Mouse (Mus musculus) liver, postnatal 0 days (tissue): ENCODE measurements around the gene Nat14. TPM values are rescaled to one million over a fixed set of nuclear protein-coding genes. Genes with fewer than 3 reads are reported as not detected.
A peak's percentile ranks its signal among the peaks of the same experiment; 100 is the strongest.

ENCODE experiments used
- ATAC-seq: fragments of 200-750 bp; cut with Nextera tagmentation; 2 replicates; pipeline ENCODE4 v1.8.0; 2017; ENCODE audit warnings: mild to moderate bottlenecking, moderate library complexity
- DNase-seq: peaks from one replicate; pipeline ENCODE4 v3.0.0-alpha.2; 2016
- H3K27ac ChIP-seq: fragments of 300-500 bp; sonication (generic); 2 replicates; pipeline ENCODE4 v1.5.1; 2014; ENCODE audit warnings: antibody characterized with exemption, moderate library complexity, mild to moderate bottlenecking, low read depth
- H3K27me3 ChIP-seq: fragments of 300-500 bp; sonication (generic); 2 replicates; pipeline ENCODE4 v1.6.1; 2014; ENCODE audit warnings: low read length, control low read depth, mixed read lengths; ENCODE audit not compliant: insufficient read depth
- H3K36me3 ChIP-seq: fragments of 300-500 bp; sonication (generic); replicated peaks from 2 replicates; pipeline ENCODE4 v1.6.1; 2014; ENCODE audit warnings: mild to moderate bottlenecking, control low read depth, low read length, moderate library complexity, mixed read lengths; ENCODE audit not compliant: insufficient read depth
- H3K4me1 ChIP-seq: fragments of 300-500 bp; sonication (generic); 2 replicates; pipeline ENCODE4 v1.6.1; 2014; ENCODE audit warnings: antibody characterized with exemption, mild to moderate bottlenecking, control low read depth; ENCODE audit not compliant: insufficient read depth
- H3K4me2 ChIP-seq: fragments of 300-500 bp; sonication (generic); 2 replicates; pipeline ENCODE4 v1.6.1; 2014; ENCODE audit warnings: low read depth, mild to moderate bottlenecking, low read length, moderate library complexity, mixed read lengths
- H3K4me3 ChIP-seq: fragments of 300-500 bp; sonication (generic); 2 replicates; pipeline ENCODE4 v1.5.1; 2014; ENCODE audit warnings: low read depth, low read length
- H3K9ac ChIP-seq: fragments of 300-500 bp; sonication (generic); replicated peaks from 2 replicates; pipeline ENCODE4 v1.6.1; 2014; ENCODE audit warnings: mild to moderate bottlenecking, moderate library complexity
- H3K9me3 ChIP-seq: fragments of 300-500 bp; sonication (generic); 2 replicates; pipeline ENCODE4 v1.6.1; 2016; ENCODE audit warnings: mild to moderate bottlenecking, control low read depth, low read length, mixed read lengths
- CTCF ChIP-seq: sonication (generic); IDR thresholded peaks from 2 replicates; pipeline ENCODE4 v1.5.1; 2016; ENCODE audit warnings: antibody characterized with exemption, low read depth
- EP300 ChIP-seq: IDR thresholded peaks from 2 replicates; pipeline ENCODE4 v1.6.1; 2016; ENCODE audit warnings: antibody characterized with exemption, low read depth, mild to moderate bottlenecking
- WGBS: fragments of 180-500 bp; shearing (Covaris S2); extraction: QIAGEN DNeasy Blood & Tissue Kit; methylation state at CpG from one replicate; pipeline ENCODE4 v1.1.7; 2014; ENCODE audit not compliant: insufficient replicate concordance; 5-methylcytosine and 5-hydroxymethylcytosine counted together
- polyA plus RNA-seq: library from polyadenylated mRNA; unstranded; fragments of >200 nt; fragmentation: Nextera tagmentation; extraction: Ambion mirVana; gene quantifications from 2 replicates; pipeline ENCODE4 v1.2.1, GENCODE M21; 2015

The Nat14 gene
- polyA plus RNA-seq, 1 experiment from 2014 or later, result 0.20 TPM

DNA sequence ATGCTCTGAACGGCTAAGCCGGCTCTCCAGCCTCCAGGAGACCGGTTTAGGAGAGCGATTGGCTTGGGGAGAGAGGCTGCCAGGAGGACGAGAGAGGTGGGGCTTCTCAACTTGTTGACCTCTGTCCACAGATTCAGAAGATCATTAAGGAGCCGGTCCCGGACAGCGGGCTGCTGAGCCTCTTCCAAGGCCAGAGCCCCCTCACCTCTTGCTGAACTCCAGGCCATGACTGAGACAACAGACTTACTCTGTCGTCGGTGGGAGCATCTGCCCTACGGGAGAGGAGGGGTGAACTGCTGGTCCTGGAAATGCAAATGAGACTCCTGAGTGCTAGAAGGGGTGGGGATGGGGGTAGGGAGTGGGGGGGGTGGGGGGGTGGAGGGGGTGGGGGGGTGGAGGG lies 26.6 kb upstream of the Nat14 start:
- WGBS, result 81% methylated on average over 9 of the region's 11 CpGs
- no peak for ATAC-seq
- TF ChIP-seq CTCF (no peak), EP300 (no peak)

DNA sequence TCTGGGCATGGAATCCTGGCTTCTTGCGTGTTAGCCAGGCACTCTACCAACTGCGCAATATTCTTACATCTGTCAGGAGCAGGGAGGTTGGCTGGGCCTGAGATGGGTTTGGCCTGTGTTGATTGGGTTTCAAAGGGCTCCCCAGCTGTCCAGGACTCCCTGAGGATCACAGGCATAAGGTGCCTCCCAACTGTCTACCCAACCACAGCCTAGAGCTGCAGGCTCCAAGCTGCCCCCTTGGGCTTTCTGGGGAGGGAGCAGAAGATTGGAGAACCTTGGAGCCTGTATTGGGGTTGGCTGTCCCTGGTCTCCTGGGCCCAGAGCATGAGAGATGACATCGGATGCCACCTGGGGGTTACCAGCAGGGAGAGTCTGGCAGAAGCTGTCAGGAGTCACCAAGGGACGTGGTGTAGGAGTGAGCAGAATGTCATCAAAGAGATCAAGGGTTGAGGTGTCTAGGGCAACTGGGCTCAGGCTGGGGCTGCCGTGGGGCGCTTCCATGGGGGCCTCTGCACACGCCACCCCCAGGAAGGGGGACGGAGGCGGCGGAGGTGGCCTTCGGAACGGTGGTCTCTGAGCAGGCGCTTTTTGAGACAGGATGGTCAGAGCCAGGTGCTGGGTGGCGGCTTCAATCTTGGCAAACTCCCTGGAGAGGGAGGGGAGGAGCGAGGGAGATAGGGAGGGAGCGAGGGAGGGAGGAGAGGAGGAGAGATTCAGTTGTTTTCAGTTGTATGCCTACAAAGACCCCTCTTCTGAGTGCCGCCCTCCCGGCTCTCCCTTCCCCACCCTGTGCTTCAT lies 22.8 kb upstream of the Nat14 start:
- peak; percentile 35; the same call in 1 of the 2 replicates for ATAC-seq
- TF ChIP-seq CTCF (no peak), EP300 (no peak)
- Histone ChIP-seq H3K4me3 (peak overlapping the region; percentile 39), H3K4me2 (peak overlapping the region; percentile 76), H3K9ac (peak overlapping the region; percentile 26; the same call in 1 of the 2 replicates), H3K27me3 (0 out of 2 replicates have a peak, but pooled peaks cover 4% of the 10 kb centered on the region), H3K9me3 (no peaks in the 10 kb centered on the region), H3K4me1 (peaks cover 16% of the 10 kb centered on the region), H3K27ac (0 out of 2 replicates have a peak overlapping the region, but pooled peaks have one; percentile 29), H3K36me3 (0 out of 2 replicates have a peak, but pooled peaks cover 3% of the 10 kb centered on the region)
- 33% methylated on average over 18 of the region's 18 CpGs for WGBS
- DNase-seq, result no peak

More for the DNA sequence above, 26.6 kb upstream of the Nat14 start:
- no peak for DNase-seq
- H3K4me3 ChIP-seq, result no peak overlapping the region
- H3K36me3 ChIP-seq, result peaks cover 7% of the 10 kb centered on the region; the same call in 1 of the 2 replicates
- no peak overlapping the region for H3K4me2 ChIP-seq
- no peak overlapping the region for H3K9ac ChIP-seq
- no peaks in the 10 kb centered on the region for H3K9me3 ChIP-seq
- no peak overlapping the region for H3K27ac ChIP-seq
- peaks cover 10% of the 10 kb centered on the region for H3K4me1 ChIP-seq
- H3K27me3 ChIP-seq, result 0 out of 2 replicates have a peak, but pooled peaks cover 4% of the 10 kb centered on the region

DNA sequence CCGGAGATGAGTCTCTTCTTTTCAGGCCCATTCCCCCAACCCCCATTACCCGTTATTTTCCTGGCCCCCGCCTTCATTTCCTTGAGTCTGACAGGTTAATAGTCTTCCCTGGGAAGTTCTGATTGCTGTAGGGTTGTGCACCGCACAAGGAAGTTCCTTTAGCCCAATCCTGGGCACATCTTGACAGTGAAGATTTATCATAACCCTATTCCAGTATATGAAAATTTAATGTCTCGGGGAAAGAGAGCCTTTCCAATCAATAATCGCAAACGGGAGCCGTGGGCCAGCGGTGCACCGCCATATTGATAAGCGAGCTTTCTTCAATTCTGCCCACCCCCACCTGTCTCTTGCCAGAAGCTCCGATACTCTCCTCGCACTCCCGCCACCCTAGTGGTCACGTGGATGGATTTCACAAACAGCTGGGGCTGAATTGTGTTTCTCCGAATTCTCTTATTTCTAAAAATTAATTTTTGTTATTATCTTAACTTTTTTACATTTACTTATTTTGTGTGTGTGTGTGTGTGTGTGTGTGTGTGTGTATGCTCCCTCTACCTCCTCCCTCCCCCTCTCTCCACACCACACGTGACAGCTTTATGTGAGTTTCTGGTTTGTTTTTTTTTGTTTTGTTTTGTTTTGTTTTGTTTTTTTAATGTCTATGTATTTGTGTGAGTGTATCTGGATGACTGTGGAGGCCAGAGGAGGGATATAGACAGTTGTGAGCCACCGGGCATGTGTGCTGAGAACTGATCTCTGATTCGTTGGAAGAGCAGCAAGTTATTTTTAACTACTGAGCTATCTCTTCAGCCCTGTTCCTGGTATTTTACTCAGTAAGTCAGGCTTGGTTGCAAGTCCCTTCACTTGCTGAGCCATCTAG lies 21.9 kb upstream of the Nat14 start:
- peak; percentile 56 for ATAC-seq
- Histone ChIP-seq H3K4me1 (peaks cover 16% of the 10 kb centered on the region), H3K27me3 (0 out of 2 replicates have a peak, but pooled peaks cover 4% of the 10 kb centered on the region), H3K4me2 (peak overlapping the region; percentile 76), H3K9me3 (no peaks in the 10 kb centered on the region), H3K36me3 (no peaks in the 10 kb centered on the region), H3K4me3 (peak overlapping the region; percentile 39), H3K27ac (peak overlapping the region; percentile 37; the same call in 1 of the 2 replicates), H3K9ac (peak overlapping the region; percentile 26)
- WGBS, result 6% methylated on average over 19 of the region's 19 CpGs
- TF ChIP-seq EP300, result no peak
- 0 out of 2 replicates have a peak, but pooled peaks have one; percentile 1 for TF ChIP-seq CTCF
- peak; percentile 36 for DNase-seq

DNA sequence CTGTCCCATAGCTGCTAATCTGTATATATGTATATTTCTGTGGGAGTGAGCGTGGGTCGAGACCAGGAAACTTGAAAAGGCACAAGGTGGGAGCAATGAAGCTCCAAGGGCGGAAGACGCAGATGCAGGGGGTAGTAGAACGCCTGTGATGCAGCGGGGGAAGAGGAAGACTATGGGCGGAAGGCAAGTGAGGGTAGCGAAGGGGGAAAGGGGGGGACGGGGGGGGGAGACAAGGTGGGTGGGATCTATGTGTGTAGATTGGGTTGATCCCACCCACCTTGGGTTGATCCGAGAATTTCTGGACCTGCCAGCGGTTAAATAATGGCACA lies 21.3 kb upstream of the Nat14 start:
- Histone ChIP-seq H3K4me2 (peak overlapping the region; percentile 76), H3K9ac (no peak overlapping the region; the same call in 1 of the 2 replicates), H3K36me3 (no peaks in the 10 kb centered on the region), H3K9me3 (no peaks in the 10 kb centered on the region), H3K27me3 (0 out of 2 replicates have a peak, but pooled peaks cover 4% of the 10 kb centered on the region), H3K4me1 (peaks cover 16% of the 10 kb centered on the region), H3K27ac (peak overlapping the region; percentile 37; the same call in 1 of the 2 replicates), H3K4me3 (peak overlapping the region; percentile 39)
- WGBS, result 23% methylated on average over 11 of the region's 11 CpGs
- TF ChIP-seq EP300 (no peak), CTCF (no peak)
- peak; percentile 4; the same call in 1 of the 2 replicates for ATAC-seq
- DNase-seq, result no peak

DNA sequence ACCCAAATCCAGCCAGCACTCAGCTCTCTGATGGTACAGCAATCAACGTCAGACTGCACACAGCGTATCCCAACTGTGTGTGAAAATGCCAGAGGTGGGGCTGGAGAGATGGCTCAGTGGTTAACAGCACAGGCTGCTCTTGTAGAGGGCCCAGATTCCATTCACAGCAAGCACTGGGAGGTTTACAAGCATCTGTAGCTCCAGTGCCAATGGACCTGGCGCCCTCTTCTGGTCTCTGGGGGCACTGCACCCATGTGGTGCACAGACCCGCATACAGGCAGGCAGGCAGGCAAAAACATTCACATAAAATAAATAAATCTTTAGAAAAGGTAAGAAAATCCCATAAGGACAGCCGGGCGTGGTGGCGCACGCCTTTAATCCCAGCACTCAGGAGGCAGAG lies 20.7 kb upstream of the Nat14 start:
- TF ChIP-seq CTCF (peak; percentile 83), EP300 (no peak)
- 64% methylated on average over 8 of the region's 8 CpGs for WGBS
- ATAC-seq (peak; percentile 33), DNase-seq (peak; percentile 81)
- Histone ChIP-seq H3K36me3 (no peaks in the 10 kb centered on the region), H3K4me1 (peaks cover 16% of the 10 kb centered on the region), H3K9me3 (no peaks in the 10 kb centered on the region), H3K27me3 (0 out of 2 replicates have a peak, but pooled peaks cover 4% of the 10 kb centered on the region), H3K9ac (no peak overlapping the region), H3K4me3 (no peak overlapping the region), H3K27ac (no peak overlapping the region), H3K4me2 (no peak overlapping the region)
